Mouse (Mus musculus) embryonic facial prominence, embryonic 13.5 days (tissue): ENCODE data around the gene Runx1. TPM values are rescaled to one million over a fixed set of nuclear protein-coding genes. Genes with fewer than 3 reads are reported as not detected.
A peak's percentile ranks its signal among the peaks of the same experiment; 100 is the strongest.

Source experiments
- ATAC-seq: fragments of 200-750 bp; cut with Nextera tagmentation; 2 replicates; pipeline ENCODE4 v1.8.0; 2017; ENCODE audit warnings: low read depth; ENCODE audit not compliant: insufficient number of reproducible peaks, insufficient read depth, low FRiP score, low TSS enrichment
- H3K27ac ChIP-seq: fragments of 300-500 bp; sonication (generic); 2 replicates; pipeline ENCODE4 v1.5.1; 2015; ENCODE audit warnings: moderate library complexity, mild to moderate bottlenecking, inconsistent platforms
- H3K27me3 ChIP-seq: fragments of 300-500 bp; sonication (generic); 2 replicates; pipeline ENCODE4 v1.6.1; 2015; ENCODE audit warnings: mild to moderate bottlenecking, inconsistent platforms
- H3K36me3 ChIP-seq: fragments of 300-500 bp; sonication (generic); 2 replicates; pipeline ENCODE4 v1.6.1; 2015; ENCODE audit warnings: mild to moderate bottlenecking, inconsistent platforms
- H3K4me1 ChIP-seq: fragments of 300-500 bp; sonication (generic); 2 replicates; pipeline ENCODE4 v1.6.1; 2015; ENCODE audit warnings: inconsistent platforms
- H3K4me2 ChIP-seq: fragments of 300-500 bp; sonication (generic); 2 replicates; pipeline ENCODE4 v1.6.1; 2015; ENCODE audit warnings: moderate library complexity, mild to moderate bottlenecking, inconsistent platforms
- H3K4me3 ChIP-seq: fragments of 300-500 bp; sonication (generic); 2 replicates; pipeline ENCODE4 v1.5.1; 2015; ENCODE audit warnings: mild to moderate bottlenecking, inconsistent platforms
- H3K9ac ChIP-seq: fragments of 300-500 bp; sonication (generic); 2 replicates; pipeline ENCODE4 v1.6.1; 2015; ENCODE audit warnings: mild to moderate bottlenecking, inconsistent platforms
- H3K9me3 ChIP-seq: fragments of 300-500 bp; sonication (generic); 2 replicates; pipeline ENCODE4 v1.6.1; 2016; ENCODE audit warnings: inconsistent platforms
- WGBS: fragments of 180-500 bp; shearing (Covaris S2); methylation state at CpG from one replicate; pipeline ENCODE4 v1.1.7; 2015; ENCODE audit warnings: mixed read lengths; 5-methylcytosine and 5-hydroxymethylcytosine counted together
- polyA plus RNA-seq: library from polyadenylated mRNA; unstranded; fragments of >200 nt; fragmentation: Nextera tagmentation; extraction: Ambion mirVana; gene quantifications from 2 replicates; pipeline ENCODE4 v1.2.1, GENCODE M21; 2015

The Runx1 gene
- polyA plus RNA-seq, 1 experiment from 2014 or later = 19.3 TPM

DNA sequence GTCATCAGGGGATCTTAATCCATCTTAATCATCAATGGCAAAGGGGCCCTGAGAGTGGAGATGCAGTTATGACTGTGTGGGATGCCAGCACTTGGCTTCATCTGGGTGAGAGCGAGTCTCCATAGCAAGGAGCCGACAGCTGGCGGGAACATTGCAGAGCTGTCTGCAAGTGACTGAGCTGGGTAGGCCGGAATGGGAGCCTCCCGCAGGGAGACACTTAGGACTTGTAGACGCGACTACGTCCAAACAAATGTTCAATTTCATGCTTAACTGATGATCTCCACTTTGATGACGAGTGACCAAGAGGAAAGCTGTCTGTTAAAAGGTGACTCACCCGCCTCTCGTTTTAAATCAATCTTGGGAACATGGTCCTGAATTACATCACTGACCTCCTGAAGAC is 37.5 kb downstream of the Runx1 start:
- Histone ChIP-seq H3K27ac (no peak overlapping the region), H3K27me3 (no peaks in the 10 kb centered on the region), H3K4me2 (no peak overlapping the region), H3K9me3 (no peaks in the 10 kb centered on the region), H3K36me3 (no peaks in the 10 kb centered on the region), H3K4me3 (no peak overlapping the region), H3K4me1 (peaks cover 26% of the 10 kb centered on the region), H3K9ac (no peak overlapping the region)
- WGBS = 66% methylated on average over 11 of the region's 11 CpGs
- ATAC-seq = no peak

DNA sequence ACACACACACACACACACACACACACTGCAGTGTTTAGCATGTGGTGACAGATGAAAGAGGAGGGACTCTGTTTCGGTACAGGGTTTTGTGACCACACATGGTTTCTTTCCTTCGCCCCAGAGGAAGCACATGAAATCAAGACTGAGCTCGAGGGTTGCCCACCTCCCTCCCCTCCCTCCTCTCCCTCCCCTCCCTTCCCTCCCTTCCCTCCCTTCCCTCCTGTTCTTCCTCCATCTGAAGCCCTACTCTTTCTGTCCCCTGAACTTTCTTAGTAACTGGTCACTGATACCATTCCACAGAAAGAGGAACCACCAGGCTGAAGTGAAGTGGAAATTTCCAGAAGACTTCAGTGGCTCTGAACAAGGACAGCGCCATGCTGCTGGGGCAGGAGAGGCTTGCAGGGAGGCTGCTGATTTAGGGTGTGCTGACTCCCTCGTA is 39.0 kb downstream of the Runx1 start:
- WGBS = 43% methylated on average over 5 of the region's 5 CpGs
- no peak overlapping the region for H3K9ac ChIP-seq
- H3K9me3 ChIP-seq = no peaks in the 10 kb centered on the region
- peaks cover 38% of the 10 kb centered on the region for H3K4me1 ChIP-seq
- H3K27me3 ChIP-seq = no peaks in the 10 kb centered on the region
- H3K27ac ChIP-seq = no peak overlapping the region
- H3K36me3 ChIP-seq = no peaks in the 10 kb centered on the region
- no peak overlapping the region for H3K4me3 ChIP-seq
- H3K4me2 ChIP-seq = no peak overlapping the region
- ATAC-seq = no peak

DNA sequence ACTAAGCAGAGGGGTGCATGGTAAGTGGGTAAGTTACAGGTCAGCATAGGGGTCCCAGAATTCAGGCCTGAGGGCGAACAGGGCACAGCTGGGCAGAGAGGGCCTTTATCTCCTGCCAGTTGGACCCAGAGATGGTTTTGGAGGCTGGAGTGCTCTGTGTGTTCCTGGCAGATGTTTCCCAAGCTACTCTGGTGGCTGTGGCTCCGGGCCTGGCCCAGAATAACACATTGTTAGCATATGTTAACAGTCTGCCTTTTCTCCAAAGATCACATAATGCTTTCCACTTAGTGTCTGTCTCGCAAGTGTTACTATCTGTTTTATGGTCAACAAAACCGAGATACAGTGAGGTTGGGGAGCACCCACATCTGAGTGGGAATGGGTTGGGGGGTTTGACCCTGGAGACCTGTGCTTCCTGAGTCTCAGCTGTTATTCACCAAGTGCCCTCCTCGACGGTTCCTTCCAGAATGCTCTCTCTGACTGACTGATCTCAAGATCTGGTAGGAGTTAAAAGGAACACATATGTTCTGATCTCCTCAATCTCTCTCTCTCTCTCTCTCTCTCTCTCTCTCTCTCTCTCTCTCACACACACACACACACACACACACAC is 39.6 kb downstream of the Runx1 start:
- no peak overlapping the region for H3K4me2 ChIP-seq
- H3K9ac ChIP-seq = no peak overlapping the region
- no peak overlapping the region for H3K4me3 ChIP-seq
- H3K27ac ChIP-seq = peak overlapping the region; percentile 39; the same call in 1 of the 2 replicates
- no peak for ATAC-seq
- H3K36me3 ChIP-seq = no peaks in the 10 kb centered on the region
- H3K9me3 ChIP-seq = no peaks in the 10 kb centered on the region
- WGBS = 55% methylated on average over 6 of the region's 6 CpGs
- H3K27me3 ChIP-seq = no peaks in the 10 kb centered on the region
- H3K4me1 ChIP-seq = peaks cover 38% of the 10 kb centered on the region

DNA sequence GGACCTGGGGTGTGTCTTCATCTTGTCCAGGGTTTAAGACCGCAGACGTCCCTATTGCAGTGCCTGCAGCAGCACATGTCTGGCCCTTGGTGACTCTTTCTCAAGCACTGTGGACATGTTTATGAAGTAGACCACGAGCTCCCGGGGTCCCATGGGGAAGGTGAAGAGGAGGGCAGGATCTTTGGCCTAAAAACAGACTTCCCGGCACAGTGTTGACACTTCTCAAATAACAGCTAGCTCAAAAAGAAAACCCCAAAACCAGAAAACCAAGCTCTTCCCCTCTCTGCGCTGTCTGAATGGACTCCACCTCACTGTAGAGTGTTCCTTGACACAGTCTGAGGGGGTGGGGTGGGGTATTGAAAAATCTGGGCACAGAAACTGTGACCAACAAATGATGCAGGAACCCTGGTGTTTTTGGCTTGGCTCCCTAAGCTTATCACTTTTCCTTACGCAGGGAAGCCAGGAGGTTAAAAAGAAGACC is 42.3 kb downstream of the Runx1 start:
- 0 out of 2 replicates have a peak, but pooled peaks have one; percentile 29 for ATAC-seq
- Histone ChIP-seq H3K9me3 (no peaks in the 10 kb centered on the region), H3K9ac (no peak overlapping the region), H3K36me3 (no peaks in the 10 kb centered on the region), H3K4me3 (no peak overlapping the region), H3K27me3 (no peaks in the 10 kb centered on the region), H3K27ac (peak overlapping the region; percentile 57), H3K4me1 (peaks cover 38% of the 10 kb centered on the region), H3K4me2 (no peak overlapping the region)
- WGBS = 22% methylated on average over 7 of the region's 7 CpGs

DNA sequence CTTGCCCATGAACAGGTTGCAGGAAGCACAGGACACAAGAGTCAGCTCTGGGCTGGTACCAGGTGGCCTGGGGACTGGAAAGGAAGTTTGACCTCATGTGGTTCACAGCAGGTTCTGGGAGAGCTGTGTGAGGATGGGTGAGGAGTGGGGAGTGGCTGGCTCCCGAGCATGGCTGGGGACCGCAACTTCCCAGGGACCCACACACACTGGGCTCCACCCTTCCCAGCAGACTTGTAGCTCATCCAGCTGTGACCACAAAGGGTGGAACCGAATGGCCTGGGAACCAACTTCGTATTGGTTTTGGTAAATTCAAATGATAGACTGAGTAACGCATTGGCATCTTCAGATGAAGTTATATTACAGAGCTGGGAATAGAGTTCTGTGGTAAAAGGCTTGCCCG is 43.5 kb downstream of the Runx1 start:
- no peak overlapping the region for H3K9ac ChIP-seq
- ATAC-seq = no peak
- no peak overlapping the region for H3K27ac ChIP-seq
- H3K4me3 ChIP-seq = no peak overlapping the region
- no peak overlapping the region for H3K4me2 ChIP-seq
- 70% methylated on average over 6 of the region's 6 CpGs for WGBS
- H3K27me3 ChIP-seq = no peaks in the 10 kb centered on the region
- H3K9me3 ChIP-seq = no peaks in the 10 kb centered on the region
- H3K36me3 ChIP-seq = no peaks in the 10 kb centered on the region
- H3K4me1 ChIP-seq = peaks cover 42% of the 10 kb centered on the region

DNA sequence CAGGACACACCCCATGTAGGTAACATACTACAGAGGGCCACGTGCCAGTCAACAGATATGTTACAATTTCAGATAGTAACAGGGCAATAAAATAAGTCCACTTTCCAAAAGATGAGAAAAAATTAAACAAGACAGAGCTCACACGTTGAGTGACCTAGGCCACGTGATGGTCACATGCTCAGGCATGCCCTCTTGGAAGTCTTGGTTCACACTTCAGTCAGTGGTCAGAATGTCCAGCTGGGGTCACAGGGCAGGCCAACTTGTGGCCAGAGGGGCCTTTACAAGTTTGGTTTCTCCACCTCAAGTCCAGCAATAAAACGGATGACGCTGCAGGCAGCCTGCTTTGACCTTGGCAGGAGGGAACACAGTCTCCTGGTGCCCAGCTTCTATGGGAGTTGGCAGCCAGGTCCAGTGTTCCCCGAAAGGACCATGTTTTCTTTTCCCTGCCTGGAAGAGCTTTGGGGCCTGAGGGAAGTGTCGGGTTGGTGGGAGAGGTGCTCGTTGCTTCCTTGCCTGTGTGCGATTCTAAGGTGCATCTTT is 46.0 kb downstream of the Runx1 start:
- WGBS = 85% methylated on average over 9 of the region's 9 CpGs
- Histone ChIP-seq H3K4me2 (no peak overlapping the region), H3K27ac (no peak overlapping the region), H3K27me3 (no peaks in the 10 kb centered on the region), H3K4me1 (peaks cover 29% of the 10 kb centered on the region), H3K36me3 (no peaks in the 10 kb centered on the region), H3K9ac (no peak overlapping the region), H3K9me3 (no peaks in the 10 kb centered on the region), H3K4me3 (no peak overlapping the region)
- ATAC-seq = no peak

DNA sequence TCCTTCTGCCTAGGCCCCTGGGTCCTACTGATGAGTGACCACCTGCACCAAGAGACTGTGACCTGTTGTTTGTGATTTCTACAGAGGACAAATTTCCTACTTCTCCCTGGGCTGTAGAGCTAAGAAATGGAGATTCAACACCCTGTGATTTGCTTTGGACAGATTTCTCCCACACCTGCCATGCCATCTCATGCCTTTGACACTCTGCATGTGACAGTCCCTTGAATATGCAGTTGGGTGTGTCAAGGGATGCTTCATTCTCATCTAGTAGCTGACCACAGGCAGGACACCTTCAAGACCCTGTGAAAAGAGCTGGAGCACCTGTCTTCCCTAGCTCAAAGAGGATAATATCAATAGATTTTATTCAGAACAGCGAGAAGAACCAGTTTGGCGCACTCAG is 46.8 kb downstream of the Runx1 start:
- Histone ChIP-seq H3K9me3 (no peaks in the 10 kb centered on the region), H3K4me3 (no peak overlapping the region), H3K4me1 (peaks cover 23% of the 10 kb centered on the region), H3K27me3 (no peaks in the 10 kb centered on the region), H3K9ac (no peak overlapping the region), H3K4me2 (no peak overlapping the region), H3K27ac (no peak overlapping the region), H3K36me3 (no peaks in the 10 kb centered on the region)
- WGBS = 94% methylated on average over 2 of the region's 2 CpGs
- no peak for ATAC-seq

DNA sequence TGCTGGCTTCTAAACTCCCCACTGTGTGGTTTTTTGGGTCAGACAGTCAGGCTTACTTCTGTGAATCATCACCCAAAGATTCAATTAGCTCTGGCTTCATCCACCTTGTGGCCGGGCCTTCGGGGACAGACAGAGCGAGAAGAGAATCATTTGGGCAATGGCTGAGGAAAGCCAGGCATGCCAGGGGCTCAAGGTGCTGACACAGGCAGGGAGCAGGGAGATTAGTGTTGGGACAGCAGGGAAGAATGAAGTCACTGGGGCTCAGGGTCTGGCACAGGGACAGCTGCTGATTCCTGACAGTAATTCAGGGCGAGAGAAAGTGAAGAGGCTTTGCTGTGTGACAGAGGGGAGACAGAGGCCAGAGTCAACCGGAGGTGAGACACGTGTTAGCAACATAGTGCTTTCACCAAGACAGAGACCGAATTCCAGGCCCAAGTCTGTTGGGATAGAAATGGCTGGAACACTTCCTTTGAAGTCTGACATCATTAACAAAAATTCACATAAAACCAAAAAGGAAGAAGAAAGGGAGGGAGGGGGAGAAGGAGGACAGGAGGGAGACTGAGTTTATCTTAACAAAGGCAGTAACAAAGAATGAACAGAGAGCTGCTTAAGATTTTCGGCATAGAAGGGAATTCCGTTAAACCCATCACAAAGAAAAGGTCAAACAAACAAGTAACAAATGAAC is 47.7 kb downstream of the Runx1 start:
- ATAC-seq = no peak
- Histone ChIP-seq H3K4me1 (peaks cover 14% of the 10 kb centered on the region), H3K9me3 (no peaks in the 10 kb centered on the region), H3K4me2 (no peak overlapping the region), H3K4me3 (no peak overlapping the region), H3K9ac (no peak overlapping the region), H3K36me3 (no peaks in the 10 kb centered on the region), H3K27me3 (no peaks in the 10 kb centered on the region), H3K27ac (no peak overlapping the region)
- WGBS = 64% methylated on average over 9 of the region's 9 CpGs

DNA sequence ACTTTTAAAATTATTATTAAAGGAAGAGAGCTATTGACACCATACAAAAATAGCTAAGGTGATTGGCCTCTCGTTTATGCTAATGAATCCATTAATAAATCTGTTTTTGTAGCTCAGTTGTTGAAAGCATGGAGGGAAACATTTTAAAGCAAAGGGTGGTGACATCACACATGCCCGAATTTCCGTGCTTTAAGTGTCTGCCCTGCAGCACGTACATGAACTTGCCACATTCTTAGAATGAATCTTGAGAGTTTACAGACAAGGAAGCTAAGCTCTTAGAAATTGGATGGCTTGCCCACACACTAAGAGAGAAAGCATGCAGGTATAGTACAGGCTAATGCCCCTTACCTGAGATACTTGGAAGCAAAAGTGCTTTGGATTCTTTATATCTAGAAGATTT is 58.1 kb downstream of the Runx1 start:
- H3K27me3 ChIP-seq = no peaks in the 10 kb centered on the region
- no peaks in the 10 kb centered on the region for H3K9me3 ChIP-seq
- H3K4me2 ChIP-seq = no peak overlapping the region
- peaks cover 21% of the 10 kb centered on the region for H3K4me1 ChIP-seq
- WGBS = 75% methylated on average over 4 of the region's 4 CpGs
- no peak overlapping the region for H3K27ac ChIP-seq
- H3K4me3 ChIP-seq = no peak overlapping the region
- H3K36me3 ChIP-seq = no peaks in the 10 kb centered on the region
- ATAC-seq = no peak
- no peak overlapping the region for H3K9ac ChIP-seq

DNA sequence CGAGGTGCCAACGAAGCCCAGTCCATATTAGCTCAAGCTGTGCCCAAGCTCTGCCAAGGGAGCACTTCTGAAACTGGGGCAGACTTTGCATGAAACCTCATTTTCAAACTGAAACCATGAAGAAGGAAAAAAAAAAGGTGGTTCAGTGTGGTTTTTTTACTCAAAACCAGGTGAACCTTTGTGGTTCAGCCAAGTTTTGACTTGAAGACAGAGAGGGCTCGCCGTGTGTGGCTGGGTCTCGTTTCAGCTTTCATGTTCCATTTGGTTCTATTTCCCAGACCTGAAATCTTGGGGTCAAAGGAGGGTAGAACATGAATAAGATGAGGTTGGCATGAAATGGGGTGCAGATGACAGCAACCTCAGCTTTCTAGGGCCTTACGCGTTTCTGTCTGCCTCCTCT is 58.5 kb downstream of the Runx1 start:
- H3K9me3 ChIP-seq = no peaks in the 10 kb centered on the region
- H3K36me3 ChIP-seq = no peaks in the 10 kb centered on the region
- peaks cover 22% of the 10 kb centered on the region for H3K4me1 ChIP-seq
- H3K27ac ChIP-seq = peak overlapping the region; percentile 4; the same call in 1 of the 2 replicates
- no peak for ATAC-seq
- H3K9ac ChIP-seq = no peak overlapping the region
- 54% methylated on average over 7 of the region's 7 CpGs for WGBS
- H3K27me3 ChIP-seq = no peaks in the 10 kb centered on the region
- no peak overlapping the region for H3K4me2 ChIP-seq
- H3K4me3 ChIP-seq = no peak overlapping the region

DNA sequence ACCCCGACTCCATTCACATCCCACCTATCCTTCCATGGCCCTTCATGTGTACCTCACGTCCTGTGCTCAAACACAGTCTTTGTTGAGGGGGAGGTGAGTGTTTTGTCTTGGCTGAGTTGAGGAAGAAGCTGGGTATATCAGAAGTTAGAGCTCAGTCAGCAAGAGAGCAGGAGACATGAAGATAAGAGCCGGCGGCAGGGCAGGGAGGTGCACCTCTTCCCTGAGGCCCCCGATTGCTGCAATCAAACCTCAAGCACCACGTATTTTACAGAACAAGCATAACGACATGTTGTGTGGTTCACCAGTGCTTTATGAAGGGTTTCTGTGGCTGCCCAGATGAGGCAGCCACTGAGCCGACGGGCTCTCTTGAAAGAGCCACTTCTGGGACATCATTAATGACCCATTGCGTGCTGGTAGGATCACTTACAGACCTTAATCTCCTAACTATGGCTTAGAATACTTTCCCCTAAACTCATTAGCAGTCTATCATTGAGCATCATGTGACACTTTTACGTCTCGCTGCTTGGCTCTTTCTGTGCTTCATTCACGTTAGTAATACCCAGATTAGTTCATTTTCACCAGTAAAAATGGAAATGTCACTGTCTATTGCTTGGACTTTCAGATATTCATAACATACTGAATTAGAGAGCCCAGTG is 61.1 kb downstream of the Runx1 start:
- H3K4me1 ChIP-seq = peaks cover 28% of the 10 kb centered on the region
- no peaks in the 10 kb centered on the region for H3K9me3 ChIP-seq
- no peak for ATAC-seq
- no peak overlapping the region for H3K4me3 ChIP-seq
- 76% methylated on average over 13 of the region's 13 CpGs for WGBS
- H3K27me3 ChIP-seq = no peaks in the 10 kb centered on the region
- no peak overlapping the region for H3K9ac ChIP-seq
- H3K36me3 ChIP-seq = no peaks in the 10 kb centered on the region
- H3K27ac ChIP-seq = no peak overlapping the region
- H3K4me2 ChIP-seq = no peak overlapping the region
